Mouse (Mus musculus) limb, embryonic 11.5 days (tissue): ENCODE measurements around the gene Syk. TPM values are rescaled to one million over a fixed set of nuclear protein-coding genes. Genes with fewer than 3 reads are reported as not detected.
A peak's percentile ranks its signal among the peaks of the same experiment; 100 is the strongest.

ENCODE experiments used
- ATAC-seq: fragments of 200-750 bp; cut with Nextera tagmentation; 2 replicates; pipeline ENCODE4 v1.8.0; 2017; ENCODE audit warnings: low read depth; ENCODE audit not compliant: insufficient number of reproducible peaks, low FRiP score, low TSS enrichment
- DNase-seq: peaks from one replicate; pipeline ENCODE4 v3.0.0-alpha.2; 2015; ENCODE audit warnings: low spot score
- H3K27ac ChIP-seq: fragments of 300-500 bp; sonication (generic); replicated peaks from 2 replicates; pipeline ENCODE4 v1.5.1; 2014; ENCODE audit warnings: low read depth, mild to moderate bottlenecking, low read length
- H3K27me3 ChIP-seq: fragments of 300-500 bp; sonication (generic); 2 replicates; pipeline ENCODE4 v1.6.1; 2014; ENCODE audit warnings: mild to moderate bottlenecking, low read length, mixed read lengths; ENCODE audit not compliant: control insufficient read depth, insufficient read depth
- H3K36me3 ChIP-seq: fragments of 300-500 bp; sonication (generic); 2 replicates; pipeline ENCODE4 v1.6.1; 2014; ENCODE audit warnings: mild to moderate bottlenecking, low read length, moderate library complexity, mixed read lengths; ENCODE audit not compliant: control insufficient read depth, insufficient read depth
- H3K4me1 ChIP-seq: fragments of 300-500 bp; sonication (generic); 2 replicates; pipeline ENCODE4 v1.6.1; 2014; ENCODE audit warnings: low read length, mixed read lengths; ENCODE audit not compliant: control insufficient read depth, insufficient read depth
- H3K4me2 ChIP-seq: fragments of 300-500 bp; sonication (generic); 2 replicates; pipeline ENCODE4 v1.6.1; 2014; ENCODE audit warnings: low read depth, mild to moderate bottlenecking, moderate library complexity; ENCODE audit not compliant: severe bottlenecking
- H3K4me3 ChIP-seq: fragments of 300-500 bp; sonication (generic); 2 replicates; pipeline ENCODE4 v1.5.1; 2014; ENCODE audit warnings: low read depth, low read length
- H3K9ac ChIP-seq: fragments of 300-500 bp; sonication (generic); 2 replicates; pipeline ENCODE4 v1.6.1; 2014; ENCODE audit warnings: mild to moderate bottlenecking, low read length
- H3K9me3 ChIP-seq: fragments of 300-500 bp; sonication (generic); 2 replicates; pipeline ENCODE4 v1.6.1; 2016; ENCODE audit warnings: low read length; ENCODE audit not compliant: control insufficient read depth
- WGBS: fragments of 180-500 bp; shearing (Covaris S2); extraction: QIAGEN DNeasy Blood & Tissue Kit; methylation state at CpG from one replicate; pipeline ENCODE4 v1.1.7; 2014; 5-methylcytosine and 5-hydroxymethylcytosine counted together
- polyA plus RNA-seq: library from polyadenylated mRNA; unstranded; fragments of >200 nt; fragmentation: Nextera tagmentation; extraction: Ambion mirVana; gene quantifications from 2 replicates; pipeline ENCODE4 v1.2.1, GENCODE M21; 2014

The Syk gene
- polyA plus RNA-seq, 1 experiment from 2014 or later, result 2.5 TPM

DNA sequence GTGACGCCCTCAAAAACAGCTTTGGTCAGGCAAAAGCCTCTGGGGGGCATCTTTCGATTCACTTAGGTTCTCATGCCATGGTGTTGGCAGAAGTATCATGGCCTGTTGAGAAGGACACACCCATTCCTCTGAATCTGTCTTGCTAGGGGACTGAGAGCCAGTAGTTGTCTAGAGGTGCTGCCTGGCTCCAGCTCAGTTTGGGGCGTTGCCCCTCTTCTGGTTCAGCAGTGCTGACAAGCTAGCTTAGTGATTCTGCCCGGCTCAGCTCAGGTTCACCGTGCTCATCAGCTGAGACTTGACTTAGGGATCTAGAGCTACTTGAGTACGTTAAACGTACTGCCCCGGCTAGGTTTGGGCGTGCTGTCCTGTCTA lies 481 bp upstream of the Syk start:
- no peak overlapping the region for H3K9ac ChIP-seq
- no peak for DNase-seq
- H3K4me1 ChIP-seq, result no peaks in the 10 kb centered on the region
- H3K36me3 ChIP-seq, result no peaks in the 10 kb centered on the region
- no peak for ATAC-seq
- peaks cover 3% of the 10 kb centered on the region for H3K27me3 ChIP-seq
- H3K9me3 ChIP-seq, result no peaks in the 10 kb centered on the region
- peak overlapping the region; percentile 56; the same call in 1 of the 2 replicates for H3K4me3 ChIP-seq
- H3K4me2 ChIP-seq, result peak overlapping the region; percentile 89
- WGBS, result 20% methylated on average over 9 of the region's 9 CpGs
- H3K27ac ChIP-seq, result no peak overlapping the region

DNA sequence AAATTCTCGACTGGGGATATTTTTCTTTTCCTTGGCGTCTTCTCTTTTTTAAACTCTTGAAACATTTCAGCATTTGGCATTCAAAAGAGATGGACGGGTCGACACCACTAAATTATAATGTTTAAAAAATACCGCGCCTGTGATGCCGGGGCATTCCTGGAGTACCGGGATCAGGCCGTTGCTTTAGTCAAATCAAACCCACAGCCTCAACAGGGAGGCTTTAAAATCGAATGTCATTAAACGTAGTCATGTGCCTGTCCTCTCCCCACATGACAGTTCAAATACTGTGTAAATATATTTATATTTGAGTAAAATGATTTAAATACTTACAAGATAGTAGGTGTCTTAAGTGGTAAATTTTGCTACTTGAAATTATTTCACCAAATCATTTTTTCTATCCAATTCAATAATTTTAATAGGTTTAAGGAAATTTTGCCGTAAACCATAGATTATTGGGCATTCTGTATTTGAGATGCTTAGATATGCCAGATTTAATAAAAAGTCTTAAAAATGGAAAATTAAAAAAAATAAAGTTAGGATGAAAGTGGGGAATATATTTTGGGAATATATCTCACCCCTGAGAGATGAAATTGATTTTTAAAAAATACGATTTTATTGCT lies 1.1 kb downstream of the Syk start:
- WGBS, result 30% methylated on average over 13 of the region's 13 CpGs
- Histone ChIP-seq H3K4me1 (no peaks in the 10 kb centered on the region), H3K4me3 (peak overlapping the region; percentile 56; the same call in 1 of the 2 replicates), H3K9ac (no peak overlapping the region), H3K9me3 (no peaks in the 10 kb centered on the region), H3K27me3 (peaks cover 3% of the 10 kb centered on the region), H3K4me2 (peak overlapping the region; percentile 89; the same call in 1 of the 2 replicates), H3K36me3 (no peaks in the 10 kb centered on the region), H3K27ac (no peak overlapping the region)
- ATAC-seq, result no peak
- DNase-seq, result no peak

DNA sequence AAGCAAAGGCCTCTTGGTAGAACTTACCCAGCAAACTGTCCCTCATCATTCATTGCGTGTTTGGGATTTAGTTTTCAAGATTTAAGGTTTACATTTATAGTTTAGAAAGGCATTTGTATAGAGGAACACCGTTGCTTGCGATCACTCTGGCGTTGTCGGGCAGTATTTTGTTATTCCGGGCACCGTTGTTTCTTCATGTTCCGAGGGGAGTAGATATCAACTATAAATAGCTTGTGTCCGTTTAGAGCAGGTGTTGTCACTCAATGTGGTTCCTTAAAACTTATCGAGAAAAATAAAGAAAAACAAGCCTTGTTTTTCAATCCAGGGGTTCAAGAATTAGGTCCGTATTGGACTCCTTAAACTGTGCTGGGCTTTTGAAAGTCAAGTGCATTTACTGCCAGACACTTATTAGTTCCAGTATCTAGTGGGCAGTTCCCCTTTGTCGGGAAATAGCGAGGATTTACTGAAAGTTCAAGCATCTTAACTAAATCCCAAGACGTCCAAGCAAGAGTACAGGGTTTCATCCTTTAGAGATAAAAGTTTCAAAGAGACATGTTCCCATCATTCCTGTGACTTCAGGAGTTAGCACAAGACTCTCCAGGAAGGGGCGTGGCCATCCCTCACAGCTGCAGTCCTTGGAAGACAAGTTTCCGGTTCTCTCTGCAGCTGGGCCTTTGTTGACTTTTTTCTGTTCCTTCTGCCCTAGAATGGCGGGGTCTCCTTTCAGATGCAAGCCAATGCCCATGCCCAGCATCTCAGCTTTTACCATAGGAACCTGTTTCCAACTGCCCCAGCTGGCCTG lies 1.9 kb downstream of the Syk start:
- H3K27ac ChIP-seq, result no peak overlapping the region
- H3K4me2 ChIP-seq, result no peak overlapping the region
- DNase-seq (peak; percentile 45), ATAC-seq (no peak)
- H3K4me3 ChIP-seq, result no peak overlapping the region
- peaks cover 3% of the 10 kb centered on the region for H3K27me3 ChIP-seq
- H3K9ac ChIP-seq, result no peak overlapping the region
- no peaks in the 10 kb centered on the region for H3K9me3 ChIP-seq
- H3K36me3 ChIP-seq, result no peaks in the 10 kb centered on the region
- no peaks in the 10 kb centered on the region for H3K4me1 ChIP-seq
- WGBS, result 76% methylated on average over 17 of the region's 17 CpGs

DNA sequence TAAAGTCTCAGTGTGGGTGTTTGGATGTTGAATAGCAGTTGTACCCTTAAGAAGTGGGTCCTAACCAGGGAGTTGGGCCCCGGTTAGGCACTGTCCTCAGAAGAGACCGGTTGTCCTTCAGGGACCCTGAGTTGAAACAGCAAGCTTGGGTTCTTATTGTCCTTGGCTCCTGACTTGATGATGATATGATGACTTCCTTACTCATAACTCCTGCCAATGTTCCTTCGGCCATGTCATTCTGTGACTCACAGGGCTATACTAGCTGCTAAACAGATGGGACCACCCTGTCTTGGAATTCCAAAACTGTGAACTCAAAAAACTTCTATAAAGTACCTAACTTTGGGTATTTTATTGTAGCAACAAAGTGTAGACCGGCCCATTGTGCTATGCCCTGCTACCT lies 4.8 kb downstream of the Syk start:
- 93% methylated on average over 4 of the region's 4 CpGs for WGBS
- Histone ChIP-seq H3K9me3 (no peaks in the 10 kb centered on the region), H3K27ac (no peak overlapping the region), H3K36me3 (no peaks in the 10 kb centered on the region), H3K27me3 (peaks cover 2% of the 10 kb centered on the region), H3K4me2 (no peak overlapping the region), H3K4me1 (no peaks in the 10 kb centered on the region), H3K4me3 (no peak overlapping the region), H3K9ac (no peak overlapping the region)
- ATAC-seq (no peak), DNase-seq (no peak)

DNA sequence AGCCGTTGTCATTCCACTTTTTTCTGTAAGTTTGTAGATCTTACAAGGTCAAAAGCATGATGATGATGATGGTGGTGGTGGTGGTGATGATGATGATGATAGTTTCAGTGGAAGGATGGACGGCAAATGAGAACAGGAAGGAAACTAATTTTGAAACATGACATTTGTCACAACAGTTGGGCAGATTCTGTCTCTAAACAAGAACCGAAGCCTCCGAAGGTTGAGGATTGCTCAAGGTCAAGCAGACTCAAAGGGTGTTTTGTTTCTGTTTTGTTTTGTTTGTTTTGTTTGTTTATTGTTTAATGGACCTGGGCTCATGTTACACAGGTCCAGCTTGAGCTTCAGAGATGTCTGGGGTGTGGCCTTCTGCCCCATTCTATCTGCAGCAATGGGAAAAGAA lies 6.1 kb downstream of the Syk start:
- no peak for ATAC-seq
- no peaks in the 10 kb centered on the region for H3K36me3 ChIP-seq
- H3K27ac ChIP-seq, result no peak overlapping the region
- no peak for DNase-seq
- no peak overlapping the region for H3K4me3 ChIP-seq
- no peak overlapping the region for H3K9ac ChIP-seq
- no peaks in the 10 kb centered on the region for H3K9me3 ChIP-seq
- WGBS, result 88% methylated on average over 4 of the region's 4 CpGs
- no peak overlapping the region for H3K4me2 ChIP-seq
- H3K4me1 ChIP-seq, result no peaks in the 10 kb centered on the region
- H3K27me3 ChIP-seq, result no peaks in the 10 kb centered on the region

DNA sequence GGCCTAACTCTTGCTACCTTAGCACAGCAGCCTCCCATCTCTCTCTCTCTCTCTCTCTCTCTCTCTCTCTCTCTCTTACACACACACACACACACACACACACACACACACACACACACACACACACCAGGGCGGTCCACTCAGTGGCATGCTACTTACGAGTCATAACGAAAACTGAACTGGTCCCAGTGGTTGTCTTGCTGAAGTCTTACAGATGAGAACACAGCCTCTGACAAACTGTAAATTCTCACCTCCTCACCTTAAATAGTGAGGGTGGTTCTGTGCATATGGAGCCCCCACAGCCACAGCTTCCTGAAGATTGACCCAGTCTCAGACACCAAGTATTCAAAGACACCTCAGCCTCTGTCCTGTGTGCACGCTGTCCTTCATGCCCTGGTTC lies 8.9 kb downstream of the Syk start:
- H3K9me3 ChIP-seq, result no peaks in the 10 kb centered on the region
- H3K27ac ChIP-seq, result no peak overlapping the region
- H3K9ac ChIP-seq, result no peak overlapping the region
- no peaks in the 10 kb centered on the region for H3K27me3 ChIP-seq
- DNase-seq, result no peak
- 94% methylated on average over 4 of the region's 4 CpGs for WGBS
- H3K4me2 ChIP-seq, result no peak overlapping the region
- no peaks in the 10 kb centered on the region for H3K36me3 ChIP-seq
- no peak overlapping the region for H3K4me3 ChIP-seq
- H3K4me1 ChIP-seq, result no peaks in the 10 kb centered on the region
- no peak for ATAC-seq

DNA sequence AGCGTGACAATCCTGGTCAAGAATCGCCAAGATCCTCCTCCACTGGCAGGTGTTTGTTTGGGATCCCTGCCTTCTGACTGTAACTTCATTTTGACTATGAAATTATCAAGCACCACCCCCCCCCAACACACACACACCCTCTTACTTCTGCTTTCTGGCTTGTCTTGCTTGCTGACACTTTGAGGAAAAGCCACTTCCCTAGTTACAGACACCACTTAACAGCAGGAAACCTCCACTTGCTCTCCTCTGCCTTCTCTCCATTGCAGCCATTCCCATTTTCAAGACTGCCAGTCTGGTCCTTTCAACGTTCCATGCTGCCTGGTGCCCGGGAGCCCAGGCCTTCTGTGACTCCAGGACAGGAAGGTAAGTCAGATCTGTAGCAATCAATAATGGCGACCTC lies 13.7 kb downstream of the Syk start:
- Histone ChIP-seq H3K27ac (no peak overlapping the region), H3K27me3 (no peaks in the 10 kb centered on the region), H3K9me3 (no peaks in the 10 kb centered on the region), H3K4me2 (no peak overlapping the region), H3K4me1 (no peaks in the 10 kb centered on the region), H3K4me3 (no peak overlapping the region), H3K36me3 (no peaks in the 10 kb centered on the region), H3K9ac (no peak overlapping the region)
- DNase-seq (no peak), ATAC-seq (no peak)
- 84% methylated on average over 5 of the region's 5 CpGs for WGBS

DNA sequence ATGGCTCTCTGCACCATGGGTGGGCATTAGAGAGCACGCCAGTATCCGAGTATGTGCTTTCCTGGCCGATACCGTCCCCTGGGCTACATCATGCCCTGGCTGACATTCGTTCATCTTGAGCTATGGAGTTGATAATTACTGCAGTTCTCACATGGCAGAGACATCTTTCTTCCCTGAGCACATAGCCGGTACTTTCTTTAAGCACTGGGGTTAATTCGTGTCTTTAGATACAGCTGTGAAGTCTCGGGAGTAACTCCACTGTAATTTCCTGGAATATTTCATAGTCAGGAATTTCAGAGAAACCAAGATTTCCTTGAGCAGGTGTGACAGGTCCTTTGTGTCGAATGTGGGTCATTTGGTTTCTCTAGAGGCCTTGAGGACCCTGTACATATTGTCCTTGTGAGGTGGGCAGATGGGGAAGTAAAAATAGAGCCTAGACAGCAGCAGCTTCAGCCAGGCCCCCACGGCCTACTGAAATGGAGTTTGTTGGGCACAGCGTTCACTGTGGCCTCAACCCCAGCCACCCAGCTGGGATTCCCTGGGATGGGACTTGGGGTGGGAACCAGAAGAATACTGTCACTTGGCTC lies 14.2 kb downstream of the Syk start:
- Histone ChIP-seq H3K27ac (no peak overlapping the region), H3K4me3 (no peak overlapping the region), H3K27me3 (no peaks in the 10 kb centered on the region), H3K36me3 (no peaks in the 10 kb centered on the region), H3K4me1 (no peaks in the 10 kb centered on the region), H3K9ac (no peak overlapping the region), H3K4me2 (no peak overlapping the region), H3K9me3 (no peaks in the 10 kb centered on the region)
- no peak for ATAC-seq
- WGBS, result 83% methylated on average over 11 of the region's 11 CpGs
- no peak for DNase-seq
